Mouse (Mus musculus) adrenal gland, adult 10 weeks (tissue): ENCODE results near the gene Olfr447. TPM values are rescaled to one million over a fixed set of nuclear protein-coding genes. Genes with fewer than 3 reads are reported as not detected.

ENCODE experiments used
- polyA plus RNA-seq: library from polyadenylated mRNA; stranded (reverse); fragments of 350-450 nt; fragmentation: Illumina TruSeq; extraction: RNeasy Lipid Tissue Mini Kit (QIAGEN cat#74804); gene quantifications from one replicate; pipeline ENCODE4 v1.2.3, GENCODE M21; 2014; ENCODE audit warnings: low read depth, low replicate concordance

Gene Olfr447
- not detected for polyA plus RNA-seq

GRCm38 (mm10) chr6:42908578-42908977, at the start of gene Olfr447:
Gene Olfr447 (plus strand): TSS chr6:42908878.

GRCm38 (mm10) chr6:42890141-42890540, 18.5 kb upstream of the Olfr447 start, which contains the start of gene Olfr448:
Gene Olfr448 (plus strand): TSS chr6:42890441.

GRCm38 (mm10) chr6:42921077-42921476, 12.4 kb downstream of the Olfr447 start, which contains the start of gene Olfr446:
Gene Olfr446 (plus strand): TSS chr6:42921377.

GRCm38 (mm10) chr6:42948767-42949166, 40.1 kb downstream of the Olfr447 start, which contains the start of gene Olfr444:
Gene Olfr444 (plus strand): TSS chr6:42949067.

Other genes starting within 250 kb of the Olfr447 start
- 133 TPM for gene Tcaf1, start 198.8 kb upstream of the Olfr447 start, polyA plus RNA-seq
- gene Olfr453, start 169.5 kb upstream of the Olfr447 start, polyA plus RNA-seq, result not detected
- gene Olfr38, start 152.5 kb upstream of the Olfr447 start, polyA plus RNA-seq, result not detected
- gene Olfr452, start 123.8 kb upstream of the Olfr447 start, polyA plus RNA-seq, result not detected
- not detected for gene Olfr450, start 96.9 kb upstream of the Olfr447 start, polyA plus RNA-seq
- not detected for gene Olfr449, start 74.5 kb upstream of the Olfr447 start, polyA plus RNA-seq
- gene Olfr448, start 18.4 kb upstream of the Olfr447 start, polyA plus RNA-seq, result not detected
- not detected for gene Olfr446, start 12.5 kb downstream of the Olfr447 start, polyA plus RNA-seq
- gene Olfr444, start 40.2 kb downstream of the Olfr447 start, polyA plus RNA-seq, result not detected
- gene Olfr441, start 197.5 kb downstream of the Olfr447 start, polyA plus RNA-seq, result not detected
- not detected for gene Olfr237-ps1, start 237.7 kb downstream of the Olfr447 start, polyA plus RNA-seq